Mouse (Mus musculus) c-Kit-positive CD71-positive TER-119-positive erythroid progenitor cells, embryonic 14.5 days (primary cell): ENCODE results near the gene Fhit.

Source experiments
- DNase-seq: peaks from one replicate; pipeline ENCODE4 v3.0.0-alpha.2; 2013; ENCODE audit warnings: low spot score

The Fhit gene

DNA sequence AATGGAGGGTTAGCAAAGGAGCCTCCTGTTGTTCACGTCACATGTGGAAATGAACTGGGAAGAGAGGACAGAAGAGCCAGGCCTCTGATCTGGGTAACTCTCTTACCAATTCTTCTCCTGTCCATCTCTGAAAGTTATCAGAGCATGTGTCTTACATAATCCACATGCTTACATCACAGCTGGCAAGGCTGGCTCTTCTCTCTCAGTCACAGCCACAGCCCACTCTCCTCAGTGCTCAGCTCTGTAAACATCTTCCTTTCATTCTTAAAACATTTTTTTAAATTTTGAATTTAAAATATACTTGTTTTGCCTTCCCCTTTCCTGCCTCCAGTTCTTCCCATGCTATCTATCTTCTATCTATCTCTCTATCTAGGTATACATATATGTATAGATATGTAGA, 1477.5 kb downstream of the Fhit start:
- no peak for DNase-seq

DNA sequence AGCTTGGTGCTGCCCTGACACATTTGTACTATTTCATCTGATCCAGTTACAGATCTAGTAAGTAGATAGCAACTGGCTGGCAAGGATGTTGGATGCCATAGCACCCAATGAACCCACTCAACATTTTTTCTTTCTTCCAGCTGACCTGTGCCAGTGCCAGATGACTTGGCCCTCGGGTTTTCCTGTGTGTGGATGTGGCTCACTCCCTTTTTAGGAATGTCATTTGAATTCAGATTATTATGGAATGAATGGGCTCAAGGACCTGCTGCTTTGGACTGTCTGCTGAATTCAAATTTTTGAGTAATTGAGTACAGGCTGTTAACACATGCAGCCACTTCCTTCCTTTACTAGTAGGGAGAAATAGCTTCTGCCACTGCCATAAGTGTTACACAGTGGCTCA, 1489.1 kb downstream of the Fhit start:
- DNase-seq = no peak

DNA sequence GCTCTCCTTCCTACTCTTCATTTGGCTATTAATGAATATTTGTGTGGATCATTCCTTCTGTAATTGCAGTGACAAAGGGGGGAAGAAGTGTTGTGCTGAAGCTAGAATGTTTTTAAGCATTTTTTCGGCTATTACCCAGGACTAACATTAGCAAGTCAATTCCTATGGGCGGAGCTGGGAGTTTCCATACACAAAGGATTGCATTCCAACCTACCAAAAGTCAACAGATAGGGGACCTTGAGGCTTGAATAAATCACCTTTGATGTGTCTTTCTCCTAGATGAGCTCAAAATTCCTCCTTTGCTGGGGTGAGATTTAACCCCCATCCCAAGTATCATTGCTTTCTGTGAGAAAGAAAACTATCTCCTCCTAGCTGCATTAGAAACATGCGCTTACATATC, 1490.1 kb downstream of the Fhit start:
- DNase-seq = no peak

DNA sequence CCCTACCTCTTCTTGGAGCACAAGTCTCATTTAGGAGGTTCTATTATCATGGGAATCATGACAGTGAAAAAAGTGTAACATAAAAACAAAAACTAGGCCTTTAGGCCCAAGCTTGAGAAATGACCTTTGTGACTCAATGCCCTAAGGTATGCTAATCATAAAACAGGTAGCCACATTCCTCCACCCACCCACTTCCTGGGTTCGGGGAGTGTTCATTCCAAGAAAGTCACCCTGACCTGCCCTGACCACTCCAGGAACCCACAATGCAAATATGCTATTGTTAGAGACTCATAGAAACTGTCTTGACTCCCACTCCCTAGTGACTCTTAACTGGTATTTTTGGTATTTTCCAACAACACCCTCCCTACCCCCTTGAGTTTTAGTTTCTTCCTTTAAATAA, 1492.1 kb downstream of the Fhit start:
- DNase-seq = no peak

DNA sequence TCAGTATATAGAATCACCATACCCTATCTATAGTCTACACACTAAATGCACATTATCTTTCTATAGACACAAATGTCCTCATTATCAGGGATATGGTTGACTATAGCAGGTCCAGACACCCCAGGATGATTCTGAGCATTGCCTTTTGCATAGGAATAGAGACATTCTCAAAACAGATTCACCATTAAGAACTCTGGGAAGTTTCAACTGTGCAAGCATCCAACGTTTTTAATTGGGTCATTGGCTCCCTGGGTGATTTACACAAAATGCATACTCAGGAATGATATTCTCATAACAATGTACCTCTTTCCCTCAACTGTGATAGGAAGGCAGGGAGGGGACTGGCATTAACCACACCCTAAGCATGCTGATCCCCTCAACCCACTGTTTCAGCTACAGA, 1503.4 kb downstream of the Fhit start:
- DNase-seq = no peak

DNA sequence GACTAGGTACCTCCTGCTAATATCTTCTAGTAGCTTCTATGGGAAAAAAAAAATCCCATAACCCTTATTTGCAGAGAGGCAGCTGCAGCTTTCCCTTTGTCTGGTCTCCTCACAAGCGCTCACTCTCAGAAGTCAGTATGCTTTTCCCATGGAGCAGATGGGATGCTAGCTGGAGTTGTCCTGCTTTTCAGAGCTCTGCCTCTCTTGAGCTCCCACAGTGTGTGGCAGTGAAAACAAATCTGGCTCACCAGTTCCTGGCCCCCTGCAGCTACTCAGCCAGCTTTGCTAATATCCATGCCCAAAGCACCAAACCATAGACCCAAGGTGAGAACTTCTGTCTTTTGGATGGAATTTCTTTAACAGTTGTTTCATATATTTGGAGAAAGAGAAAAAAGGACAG, 1510.4 kb downstream of the Fhit start:
- no peak for DNase-seq

DNA sequence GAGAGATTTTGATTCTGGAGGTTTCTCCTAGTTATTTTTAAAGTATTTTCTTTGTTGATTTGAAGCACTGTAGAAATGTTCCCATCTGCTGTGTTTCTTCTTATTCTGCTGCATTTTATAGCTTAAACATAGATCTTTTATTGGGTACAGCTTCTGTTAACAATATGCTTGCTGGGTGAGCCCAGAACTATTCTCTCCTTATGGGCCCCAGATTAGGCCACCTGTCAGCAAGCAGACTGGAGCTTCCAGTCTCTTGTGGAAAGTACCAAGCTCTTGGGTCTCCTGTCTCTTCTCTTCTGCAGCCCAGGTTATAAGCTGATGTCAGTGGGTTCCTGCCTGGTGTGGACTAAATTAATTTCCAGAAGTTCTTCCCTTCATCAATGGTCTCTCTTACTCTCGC, 1513.4 kb downstream of the Fhit start:
- DNase-seq = no peak

DNA sequence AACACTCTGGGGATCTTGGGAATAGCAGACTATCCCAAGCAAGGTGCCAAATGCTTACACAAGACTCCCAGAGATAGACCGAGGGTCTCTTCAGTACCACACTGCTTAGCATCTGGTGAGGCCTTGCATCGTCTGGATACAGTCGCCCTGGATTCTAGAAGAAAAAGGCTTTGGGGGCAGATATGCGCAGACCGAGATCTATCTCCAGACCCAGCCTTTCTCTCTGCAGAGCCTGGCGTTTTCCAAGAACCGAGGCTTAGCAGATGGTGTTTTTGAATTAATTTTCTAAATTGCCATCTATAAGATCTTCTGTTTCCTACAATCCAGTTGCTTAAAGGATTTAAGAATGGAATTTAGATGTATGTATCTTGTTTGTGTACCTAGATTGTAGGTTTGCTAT, 1515.6 kb downstream of the Fhit start:
- no peak for DNase-seq

DNA sequence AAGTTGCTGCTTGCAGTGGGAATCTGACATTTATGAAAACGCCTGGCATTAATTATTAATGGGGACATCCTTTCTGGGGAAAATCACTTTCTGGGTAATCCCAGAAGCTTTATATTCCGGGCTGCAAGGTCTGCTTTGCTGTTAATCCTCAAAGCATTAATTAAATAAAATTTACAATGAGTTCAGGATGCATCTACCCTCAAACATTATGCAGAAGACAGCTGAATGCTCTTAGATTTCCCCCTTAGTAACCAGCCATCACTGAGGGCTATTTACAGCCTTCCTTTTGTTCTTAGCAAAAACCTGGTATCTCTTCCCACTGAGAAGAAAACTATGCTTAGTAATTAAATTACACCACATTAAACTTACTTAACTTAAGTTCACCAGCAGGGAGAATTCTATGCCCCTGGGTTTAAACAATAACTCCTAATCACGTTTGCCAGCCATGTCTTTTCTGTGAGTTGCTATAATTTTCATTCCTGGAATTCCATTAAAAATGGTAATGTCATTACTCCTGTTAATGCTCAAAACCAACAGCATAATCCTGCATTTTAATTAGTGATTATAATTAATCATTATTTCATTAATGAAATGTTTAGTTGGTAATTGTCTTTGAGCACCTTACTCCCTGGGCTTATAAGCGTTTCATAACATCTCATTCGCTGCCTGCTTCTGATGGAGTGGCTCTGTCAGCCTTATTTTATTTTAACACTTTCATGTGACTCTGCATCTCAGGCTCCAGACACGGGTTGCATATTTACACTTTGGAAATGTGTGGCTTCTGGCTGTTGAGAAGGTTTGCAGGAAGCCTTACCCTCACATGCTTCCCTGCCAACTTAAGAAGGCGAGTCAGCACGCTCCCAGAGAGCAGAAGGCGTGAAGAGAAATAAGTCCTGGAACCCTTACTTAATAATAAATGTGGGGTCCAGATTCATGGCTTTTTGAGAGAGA, 1517.3 kb downstream of the Fhit start:
- no peak for DNase-seq

DNA sequence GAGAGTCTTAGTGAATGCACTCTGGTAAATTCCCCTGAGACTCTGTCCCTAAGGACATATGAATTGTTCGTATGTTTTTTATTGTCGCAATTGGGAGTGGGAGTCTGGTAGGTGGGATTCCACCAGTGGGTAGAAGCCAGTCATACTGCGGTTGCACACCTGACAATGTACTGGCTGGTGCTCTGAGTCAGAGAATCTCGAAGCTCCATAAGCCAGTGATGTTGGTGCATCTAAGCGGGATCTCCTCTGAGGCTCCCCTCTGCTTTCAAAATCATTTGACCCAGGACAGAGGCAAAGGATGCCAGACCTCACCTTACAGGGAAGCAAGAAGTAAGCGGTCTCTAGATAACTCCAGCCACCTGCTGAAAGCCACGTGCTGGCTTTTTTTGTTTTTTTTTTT, 1518.1 kb downstream of the Fhit start:
- DNase-seq = no peak

DNA sequence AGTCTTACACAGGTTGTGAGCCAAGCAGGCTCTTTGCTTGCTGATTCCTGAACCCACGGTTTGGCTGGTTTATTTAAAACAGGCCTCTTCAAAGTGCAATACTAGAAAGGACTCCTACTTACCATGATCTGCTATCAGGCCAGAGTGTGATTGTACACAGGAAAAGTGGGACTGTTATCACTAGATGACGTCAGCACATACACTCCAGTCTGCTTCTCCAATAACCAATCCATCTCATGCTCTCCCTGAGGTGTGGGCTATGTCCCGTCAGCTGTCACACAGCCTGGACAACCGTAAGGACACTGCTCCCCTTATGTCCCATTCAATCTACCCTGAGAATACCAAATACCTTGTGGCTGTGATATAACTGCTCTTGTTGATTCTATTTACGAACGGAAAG, 1519.2 kb downstream of the Fhit start:
- DNase-seq = no peak

DNA sequence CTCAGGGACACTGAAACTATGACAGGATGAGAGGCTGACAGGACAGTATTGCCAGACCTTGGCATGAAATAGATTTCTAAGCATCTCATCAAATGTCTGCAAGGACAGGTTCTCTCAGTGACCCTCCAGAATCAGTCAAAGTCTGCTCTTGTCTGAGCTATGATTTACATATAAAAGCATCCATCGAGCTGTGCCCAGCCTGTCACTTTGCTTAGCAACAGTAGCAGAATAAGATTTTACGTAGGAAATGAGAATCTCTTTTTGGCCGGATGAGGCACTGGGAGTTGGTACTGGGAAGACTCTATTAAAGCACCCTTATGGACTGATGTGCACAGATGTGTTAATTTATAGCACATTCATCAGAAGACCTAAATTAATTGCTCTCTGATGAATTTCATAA, 1519.8 kb downstream of the Fhit start:
- no peak for DNase-seq

DNA sequence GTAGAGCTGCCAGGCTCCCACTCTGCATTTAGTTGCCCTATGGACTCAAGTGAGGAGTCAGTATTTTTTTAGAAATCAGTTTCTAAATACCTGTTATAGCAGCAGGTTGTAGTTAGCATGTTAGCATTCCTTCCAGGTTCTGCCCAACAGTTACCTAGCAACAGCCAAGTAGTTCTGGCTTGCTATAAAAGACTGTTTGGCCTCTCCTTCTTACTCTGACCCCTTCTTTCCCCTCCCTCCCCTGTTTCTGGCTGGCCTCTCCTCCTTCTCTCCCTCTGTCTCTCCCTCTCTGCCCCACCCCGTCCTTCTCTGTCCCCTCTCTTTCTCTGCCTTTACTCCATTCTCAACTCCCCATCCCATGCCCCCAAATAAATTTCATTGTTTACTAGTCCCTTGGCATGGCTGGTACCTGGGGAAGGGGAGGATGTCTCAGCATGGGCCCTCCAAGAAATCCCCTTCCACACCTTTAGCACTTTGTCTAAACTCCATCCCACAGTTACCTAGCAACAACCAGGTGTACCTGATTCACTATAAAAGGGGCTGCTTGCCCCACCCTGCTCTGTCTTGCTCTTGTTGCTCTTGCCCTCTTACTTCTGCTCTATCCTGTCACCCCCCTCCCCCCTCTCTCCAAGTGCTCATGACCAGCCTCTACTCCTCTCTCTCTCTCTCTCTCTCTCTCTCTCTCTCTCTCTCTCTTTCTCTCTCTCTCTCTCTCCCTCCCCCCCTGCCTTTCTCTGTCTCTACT, 1527.4 kb downstream of the Fhit start:
- DNase-seq = no peak

DNA sequence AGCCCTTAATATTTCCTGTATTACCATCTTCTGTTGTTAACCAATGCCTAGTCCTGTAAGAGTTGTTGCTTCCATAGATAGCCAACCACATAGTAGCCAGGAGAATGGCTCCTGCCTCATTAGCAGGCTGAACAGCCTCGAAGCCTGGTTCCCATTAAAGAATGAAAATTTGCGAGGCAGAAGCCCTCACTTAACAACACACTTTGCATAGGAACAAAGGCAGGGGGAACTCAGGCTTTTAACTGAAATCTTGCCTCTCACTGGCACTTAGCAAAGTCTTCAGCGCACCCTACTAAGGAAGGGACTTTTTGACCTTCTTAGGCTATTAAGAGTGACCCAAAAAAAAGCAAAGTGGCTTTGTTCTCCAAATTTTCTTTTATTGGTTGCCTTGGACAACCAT, 1529.3 kb downstream of the Fhit start:
- no peak for DNase-seq

DNA sequence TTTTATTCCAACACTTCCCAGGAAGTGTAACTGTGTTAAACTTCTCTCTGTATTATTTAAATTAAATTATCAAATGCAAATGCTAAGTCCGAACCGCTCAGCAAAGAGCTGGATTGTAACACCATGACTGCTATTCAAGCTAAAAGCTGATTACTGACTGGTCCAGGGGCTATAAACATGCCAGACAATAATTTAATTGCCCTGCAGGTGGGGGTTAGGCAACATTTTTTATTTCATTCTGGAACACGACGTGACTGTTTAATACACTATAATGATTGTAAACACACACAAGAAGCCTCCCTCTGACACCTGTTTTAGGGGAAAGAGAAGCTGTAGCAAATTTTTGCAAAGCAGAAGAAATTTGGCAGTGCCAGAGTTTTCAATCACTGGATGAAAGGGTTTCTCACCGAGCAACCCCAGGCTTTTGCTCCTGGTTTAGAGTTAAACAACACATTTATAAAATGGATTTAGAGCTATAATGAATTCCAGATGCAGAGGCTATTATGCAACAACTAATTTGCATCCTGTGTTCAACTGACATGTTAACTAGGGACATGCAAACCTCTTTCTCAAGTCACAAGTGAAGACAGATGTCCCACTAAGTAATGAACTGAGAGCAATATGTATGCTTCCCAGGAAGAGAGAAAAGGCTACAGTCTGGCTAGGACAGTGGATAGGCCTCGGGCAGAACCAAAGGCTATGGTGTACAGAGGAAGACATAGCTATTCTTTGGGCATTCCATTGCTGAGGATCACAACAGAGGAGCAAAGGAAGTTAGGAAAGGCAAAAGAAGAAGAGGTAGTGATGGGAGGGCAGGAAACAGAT, 1538.4 kb downstream of the Fhit start:
- DNase-seq = no peak

DNA sequence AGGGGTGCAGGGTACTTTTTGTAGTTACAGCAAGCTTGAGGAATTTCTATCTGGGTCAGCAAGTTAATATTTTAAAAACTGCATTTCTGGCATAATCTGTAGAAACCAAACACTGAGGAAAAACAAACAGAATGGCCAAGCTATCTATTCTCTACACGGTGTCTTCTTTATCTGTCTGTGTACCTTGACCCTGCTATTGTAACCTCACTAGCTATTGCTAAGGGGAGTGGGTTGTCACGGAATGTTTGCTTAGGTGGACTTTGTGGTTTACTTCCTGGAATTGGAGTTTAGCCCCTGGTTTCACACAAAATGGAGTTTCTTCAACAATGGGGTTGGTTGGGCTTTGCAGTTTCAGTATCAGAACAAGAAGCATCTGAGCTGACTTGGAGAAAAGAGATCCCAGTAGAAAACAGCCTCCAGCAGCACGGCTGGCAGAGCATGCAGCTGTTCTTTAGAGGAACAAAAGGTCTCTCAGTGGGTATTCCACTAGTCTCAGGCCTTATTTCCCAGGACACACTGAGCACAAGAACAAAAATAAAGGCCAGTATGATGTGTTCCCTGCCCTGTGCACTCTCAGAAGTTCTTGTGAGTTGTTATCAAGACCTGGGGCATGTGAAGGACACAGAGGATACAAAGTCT, 1540.8 kb downstream of the Fhit start:
- DNase-seq = no peak

DNA sequence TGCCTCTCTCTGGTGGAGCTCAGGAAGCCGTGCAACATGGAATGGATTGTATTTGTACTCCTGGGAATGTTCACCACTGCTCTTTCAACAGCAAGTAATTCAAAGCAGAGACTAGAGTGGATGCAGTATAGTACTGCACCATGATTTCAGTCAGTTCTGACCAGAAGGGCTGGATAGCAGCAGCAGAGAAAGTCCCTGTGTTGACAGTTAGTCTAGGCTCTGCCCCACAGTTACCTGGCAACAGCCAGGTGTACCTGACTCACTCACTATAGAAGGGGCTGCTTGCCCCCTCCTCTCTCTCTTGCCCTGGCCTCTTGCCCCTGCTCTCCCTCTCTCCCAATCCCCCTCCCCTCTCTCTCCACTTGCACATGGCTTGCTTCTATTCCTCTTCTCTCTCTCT, 1542.0 kb downstream of the Fhit start:
- no peak for DNase-seq

DNA sequence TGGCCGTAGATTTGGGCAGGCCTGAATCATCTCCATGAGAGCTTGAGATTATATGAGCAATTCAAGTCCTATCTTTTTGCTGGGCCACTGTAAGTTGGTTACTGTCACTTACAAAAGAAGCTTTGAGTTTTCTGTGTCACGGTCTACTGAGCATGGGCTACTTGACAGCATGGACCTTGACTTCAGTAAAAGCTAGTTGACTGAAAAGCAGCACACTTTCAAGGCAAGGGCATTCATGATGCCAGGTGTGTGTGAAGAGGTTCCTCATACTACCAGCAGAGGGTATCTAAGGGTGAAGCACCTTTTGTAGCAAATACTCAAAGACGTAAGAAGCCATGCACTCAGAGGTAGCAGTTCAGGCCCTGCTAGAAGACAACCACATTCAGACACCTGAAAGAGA, 1548.7 kb downstream of the Fhit start:
- no peak for DNase-seq

DNA sequence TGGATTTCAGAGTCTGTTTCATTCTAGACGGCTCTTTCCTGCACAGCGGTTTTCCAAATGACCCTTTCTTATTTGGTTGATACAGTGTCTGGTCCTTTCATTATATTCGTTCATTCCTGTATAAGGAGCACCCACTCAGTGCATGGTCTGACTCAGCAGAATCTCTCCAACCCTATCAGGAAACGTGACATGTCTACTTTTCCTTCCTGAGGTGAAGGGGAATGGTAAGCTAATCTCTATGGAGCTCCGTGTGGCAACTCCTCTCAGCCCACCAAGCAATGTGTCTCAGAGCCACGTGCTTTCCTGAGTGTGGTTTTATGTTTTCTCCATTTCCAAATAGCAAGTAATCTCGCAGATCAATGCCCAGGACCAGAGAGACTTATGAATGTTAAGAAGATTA, 1552.7 kb downstream of the Fhit start:
- DNase-seq = no peak

DNA sequence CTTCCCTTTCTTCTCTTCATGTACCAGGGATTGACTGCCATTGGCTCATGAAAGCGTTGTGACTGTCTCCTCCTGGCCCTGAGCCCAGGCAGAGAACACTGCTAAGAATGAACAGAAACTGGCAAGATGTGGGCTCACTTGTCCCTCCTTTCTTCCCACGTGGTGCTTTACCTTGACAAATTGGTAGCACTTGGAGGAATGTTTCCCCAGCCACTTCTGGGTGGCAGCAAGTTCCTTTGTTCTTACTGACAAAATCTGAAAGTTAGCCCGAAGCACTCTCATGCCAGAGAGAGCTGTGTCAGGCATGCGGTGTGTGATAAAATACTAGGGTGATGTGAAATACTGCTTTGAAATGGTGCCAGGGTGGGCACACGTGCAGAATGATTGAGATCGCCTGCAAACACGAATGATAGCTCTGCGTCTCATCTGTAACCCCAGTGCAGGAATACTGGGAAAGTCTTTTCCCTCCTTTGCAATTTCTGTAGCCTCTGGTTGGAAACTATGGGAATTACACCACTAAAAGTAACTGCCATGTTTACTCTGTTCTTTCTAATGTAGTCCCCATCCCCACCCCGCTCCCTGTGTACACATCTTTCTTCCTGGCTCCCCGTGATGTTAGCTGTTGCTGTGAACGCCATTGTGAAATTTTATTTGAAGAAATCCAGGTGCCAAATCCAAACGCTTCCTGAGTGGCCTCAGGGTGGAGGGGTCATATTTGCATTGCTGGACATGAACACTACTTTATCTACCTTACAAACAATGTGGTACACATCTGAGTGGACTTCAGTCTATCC, 1555.1 kb downstream of the Fhit start:
- DNase-seq = no peak

DNA sequence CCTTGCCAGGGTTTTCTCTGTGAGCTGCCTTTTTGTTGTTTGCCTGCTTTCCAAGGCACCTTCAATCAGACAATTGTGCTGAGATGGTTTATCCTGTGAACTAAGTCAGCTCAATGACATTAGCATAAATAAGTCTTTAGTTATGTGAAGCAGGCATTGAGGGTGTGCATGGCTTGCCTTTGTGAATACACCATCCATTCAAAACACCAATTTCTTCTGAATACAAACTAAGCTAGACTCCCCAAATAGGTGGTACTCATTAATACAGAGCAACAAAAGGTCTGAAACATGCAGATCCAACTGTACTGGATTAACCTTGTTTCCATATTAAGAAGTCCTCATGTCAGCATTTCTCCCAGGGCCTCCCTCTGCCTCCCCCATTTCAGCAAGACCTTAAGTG, 1561.6 kb downstream of the Fhit start:
- DNase-seq = no peak
